Mouse (Mus musculus) adrenal gland, postnatal 25 days (tissue): ENCODE results near the gene Atxn7l1. TPM values are rescaled to one million over a fixed set of nuclear protein-coding genes. Genes with fewer than 3 reads are reported as not detected.
A peak's percentile ranks its signal among the peaks of the same experiment; 100 is the strongest.

ENCODE experiments used
- DNase-seq: peaks from one replicate; pipeline ENCODE4 v3.0.0; 2021; ENCODE audit warnings: mixed read lengths
- total RNA-seq: library from RNA; stranded (reverse); gene quantifications from 2 replicates; pipeline ENCODE4 v1.2.3, GENCODE M21; 2021

The Atxn7l1 gene
- total RNA-seq, 1 experiment from 2014 or later, result 33.1 TPM

- peak; percentile 67 for DNase-seq
Measured at GRCm38 (mm10) chr12:33235771-33236323, 88.4 kb downstream of the Atxn7l1 start.

GRCm38 (mm10) chr12:33236344-33237049, 89.0 kb downstream of the Atxn7l1 start:
- DNase-seq, result no peak

- DNase-seq, result no peak
Measured at GRCm38 (mm10) chr12:33237108-33237507, 89.6 kb downstream of the Atxn7l1 start.

- no peak for DNase-seq
Measured at GRCm38 (mm10) chr12:33242679-33243078, 95.2 kb downstream of the Atxn7l1 start.

- DNase-seq, result no peak
Measured at GRCm38 (mm10) chr12:33244132-33244875, 96.8 kb downstream of the Atxn7l1 start.

GRCm38 (mm10) chr12:33245455-33245854, 98.0 kb downstream of the Atxn7l1 start:
- DNase-seq, result no peak

- no peak for DNase-seq
Measured at GRCm38 (mm10) chr12:33246878-33247277, 99.4 kb downstream of the Atxn7l1 start.

- DNase-seq, result no peak
Measured at GRCm38 (mm10) chr12:33250197-33250596, 102.7 kb downstream of the Atxn7l1 start.

- DNase-seq, result no peak
Measured at GRCm38 (mm10) chr12:33251399-33251798, 103.9 kb downstream of the Atxn7l1 start.

- DNase-seq, result no peak
Measured at GRCm38 (mm10) chr12:33252621-33253020, 105.1 kb downstream of the Atxn7l1 start.

GRCm38 (mm10) chr12:33253206-33253605, 105.7 kb downstream of the Atxn7l1 start:
- no peak for DNase-seq

GRCm38 (mm10) chr12:33255256-33255655, 107.8 kb downstream of the Atxn7l1 start:
- no peak for DNase-seq

- no peak for DNase-seq
Measured at GRCm38 (mm10) chr12:33256426-33256825, 108.9 kb downstream of the Atxn7l1 start.

- DNase-seq, result no peak
Measured at GRCm38 (mm10) chr12:33258995-33259529, 111.6 kb downstream of the Atxn7l1 start.

GRCm38 (mm10) chr12:33260575-33260974, 113.1 kb downstream of the Atxn7l1 start:
- DNase-seq, result no peak

- DNase-seq, result no peak
Measured at GRCm38 (mm10) chr12:33265877-33266276, 118.4 kb downstream of the Atxn7l1 start.

GRCm38 (mm10) chr12:33267965-33268364, 120.5 kb downstream of the Atxn7l1 start:
- no peak for DNase-seq

- peak; percentile 42 for DNase-seq
Measured at GRCm38 (mm10) chr12:33269743-33270142, 122.2 kb downstream of the Atxn7l1 start.

- no peak for DNase-seq
Measured at GRCm38 (mm10) chr12:33271865-33272264, 124.4 kb downstream of the Atxn7l1 start.

GRCm38 (mm10) chr12:33272441-33272840, 124.9 kb downstream of the Atxn7l1 start:
- DNase-seq, result no peak

- DNase-seq, result no peak
Measured at GRCm38 (mm10) chr12:33273147-33273546, 125.7 kb downstream of the Atxn7l1 start.

GRCm38 (mm10) chr12:33273668-33274067, 126.2 kb downstream of the Atxn7l1 start:
- DNase-seq, result no peak

GRCm38 (mm10) chr12:33276028-33276427, 128.5 kb downstream of the Atxn7l1 start:
- no peak for DNase-seq
